Mouse (Mus musculus): ENCODE data around the gene Olfr750. TPM values are rescaled to one million over a fixed set of nuclear protein-coding genes. Genes with fewer than 3 reads are reported as not detected.

Olfr750 gene
- polyA plus RNA-seq (2017; shearing (Covaris generic)) = 0.11 TPM

DNA sequence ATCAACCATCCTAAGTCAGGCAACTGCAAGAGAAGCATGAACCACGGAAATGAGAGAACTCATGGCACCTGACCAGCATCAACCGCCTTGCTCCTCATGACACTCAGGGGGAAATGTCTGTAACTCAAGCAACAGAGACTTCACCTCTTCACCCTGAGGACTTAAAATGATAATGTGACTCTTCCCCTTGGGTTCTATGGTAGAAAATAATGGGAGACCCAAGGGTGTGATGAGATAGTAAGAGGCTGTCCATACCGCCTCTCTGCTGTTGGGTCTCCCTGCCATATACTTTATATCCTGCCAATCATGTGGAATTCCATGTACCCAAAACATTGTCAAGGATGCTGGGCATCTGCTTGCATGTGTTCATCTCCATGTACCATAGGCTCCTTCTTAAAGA, at the start of gene Olfr750:
Gene Olfr750, minus strand, starts transcription at position 101 of the 400 bp plus-strand sequence.

GRCm38 (mm10) chr14:51113916-51114560, 39.8 kb upstream of the Olfr750 start, which contains the start of gene Eddm3b:
Gene Eddm3b, plus strand, starts transcription at chr14:51114426.

GRCm38 (mm10) chr14:51090921-51091900, 17.0 kb upstream of the Olfr750 start, which contains the start of the genes Rnase4 and Ang:
Gene Rnase4, plus strand, starts transcription at chr14:51091077.
Gene Ang, plus strand, starts transcription at chr14:51091150.

DNA sequence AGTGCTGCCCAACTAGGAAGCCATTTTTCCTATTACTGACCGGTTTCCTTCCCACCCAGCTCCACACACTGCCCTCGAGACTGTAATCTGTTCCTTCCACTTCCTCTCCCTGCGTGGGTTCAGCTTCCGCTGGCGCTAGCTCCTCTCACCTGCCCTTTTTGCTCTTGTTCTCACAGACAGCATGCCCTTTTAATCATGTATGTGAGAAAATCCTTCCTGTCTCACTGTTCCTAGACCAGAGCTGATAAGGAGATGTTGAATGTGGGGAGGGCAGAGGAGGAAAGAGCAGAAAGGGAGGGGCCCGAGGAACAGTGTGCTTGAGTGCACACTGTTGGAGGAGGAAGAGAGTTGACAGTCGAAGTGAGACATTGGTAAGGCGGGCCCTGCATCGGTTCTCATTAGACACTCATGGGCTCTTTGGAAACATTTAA, 16.8 kb downstream of the Olfr750 start, which contains the start of gene Rnase12:
Gene Rnase12, minus strand, starts transcription at position 261 of the 431 bp plus-strand sequence.

GRCm38 (mm10) chr14:51050063-51050462, 24.2 kb downstream of the Olfr750 start, which contains the start of gene Rnase11:
Gene Rnase11, minus strand, starts transcription at chr14:51050163.

GRCm38 (mm10) chr14:51041769-51042168, 32.5 kb downstream of the Olfr750 start, which contains the start of gene Rnase9:
Gene Rnase9, minus strand, starts transcription at chr14:51041869.

Other genes starting within 250 kb of the Olfr750 start
- 12.7 TPM for gene Tep1, start 203.9 kb downstream of the Olfr750 start, polyA plus RNA-seq (2017; shearing (Covaris generic))
- gene Klhl33, start 176.9 kb downstream of the Olfr750 start, polyA plus RNA-seq (2017; shearing (Covaris generic)) = 0.15 TPM
- 86.7 TPM for gene Osgep, start 149.5 kb downstream of the Olfr750 start, polyA plus RNA-seq (2017; shearing (Covaris generic))
- gene Apex1, start 149.5 kb downstream of the Olfr750 start, polyA plus RNA-seq (2017; shearing (Covaris generic)) = 33.7 TPM
- gene Pip4p1, start 143.6 kb downstream of the Olfr750 start, polyA plus RNA-seq (2017; shearing (Covaris generic)) = 126 TPM
- gene Pnp, start 143.4 kb downstream of the Olfr750 start, polyA plus RNA-seq (2017; shearing (Covaris generic)) = 34.9 TPM
- gene Gm49342, start 129.9 kb downstream of the Olfr750 start, polyA plus RNA-seq (2017; shearing (Covaris generic)) = not detected
- gene Pnp2, start 118.4 kb downstream of the Olfr750 start, polyA plus RNA-seq (2017; shearing (Covaris generic)) = not detected
- gene Rnase10, start 66.7 kb downstream of the Olfr750 start, polyA plus RNA-seq (2017; shearing (Covaris generic)) = not detected
- not detected for gene Rnase9, start 32.6 kb downstream of the Olfr750 start, polyA plus RNA-seq (2017; shearing (Covaris generic))
- not detected for gene Rnase11, start 24.3 kb downstream of the Olfr750 start, polyA plus RNA-seq (2017; shearing (Covaris generic))
- gene Rnase12, start 16.8 kb downstream of the Olfr750 start, polyA plus RNA-seq (2017; shearing (Covaris generic)) = not detected
- 7.6 TPM for gene Rnase4, start 16.6 kb upstream of the Olfr750 start, polyA plus RNA-seq (2017; shearing (Covaris generic))
- gene Ang, start 16.7 kb upstream of the Olfr750 start, polyA plus RNA-seq (2017; shearing (Covaris generic)) = 2.7 TPM
- not detected for gene Eddm3b, start 40.0 kb upstream of the Olfr750 start, polyA plus RNA-seq (2017; shearing (Covaris generic))
- 0.96 TPM for gene Rnase6, start 49.5 kb upstream of the Olfr750 start, polyA plus RNA-seq (2017; shearing (Covaris generic))
- gene Rnase1, start 72.3 kb upstream of the Olfr750 start, polyA plus RNA-seq (2017; shearing (Covaris generic)) = not detected
- not detected for gene Rnase2b, start 87.8 kb upstream of the Olfr750 start, polyA plus RNA-seq (2017; shearing (Covaris generic))
- not detected for gene Ang2, start 124.7 kb upstream of the Olfr750 start, polyA plus RNA-seq (2017; shearing (Covaris generic))
- gene Ear14, start 129.0 kb upstream of the Olfr750 start, polyA plus RNA-seq (2017; shearing (Covaris generic)) = not detected
- gene Rnase2a, start 181.7 kb upstream of the Olfr750 start, polyA plus RNA-seq (2017; shearing (Covaris generic)) = not detected